In genomic region chr7:65545741-65546140, GRCm38 (mm10) we compare ENCODE assay signal across 12 mouse cellular contexts.
"Had no signal": no experiment of that assay in that cellular context is flagged by ENCODE, and none has a peak within 500 bp of the region (broad histone marks: within the 10 kb centered on the region; RNA-seq: fewer than 3 reads in every experiment).

No protein-coding gene starts in this region.

- H3K4me2 ChIP-seq: liver, embryonic 11.5 days; liver, embryonic 15.5 days; midbrain, embryonic 11.5 days; midbrain, embryonic 15.5 days; neural tube, embryonic 12.5 days had no signal

- H3K27me3 ChIP-seq: liver, embryonic 15.5 days; midbrain, embryonic 15.5 days; neural tube, embryonic 12.5 days had no signal

- H3K27ac ChIP-seq: left cerebral cortex, adult 2 months; liver, embryonic 15.5 days; midbrain, embryonic 15.5 days; neural tube, embryonic 12.5 days had no signal

- H3K4me3 ChIP-seq: left cerebral cortex, adult 2 months; liver, embryonic 15.5 days; midbrain, embryonic 15.5 days; neural tube, embryonic 12.5 days had no signal

- H3K9ac ChIP-seq: liver, embryonic 15.5 days; midbrain, embryonic 15.5 days; neural tube, embryonic 12.5 days had no signal

- H3K9me3 ChIP-seq: liver, embryonic 15.5 days; midbrain, embryonic 15.5 days; neural tube, embryonic 12.5 days had no signal

- ATAC-seq: lung, postnatal 0 days; midbrain, embryonic 15.5 days had no signal

- H3K36me3 ChIP-seq: liver, embryonic 15.5 days; midbrain, embryonic 15.5 days; neural tube, embryonic 12.5 days had no signal

- DNase-seq: kidney, adult 8-10 months; kidney, postnatal 25 days; lung, adult 2 months; lung, postnatal 36 days; right cerebral cortex, postnatal 14 days had no signal

- H3K4me1 ChIP-seq: liver, embryonic 15.5 days; midbrain, embryonic 15.5 days; neural tube, embryonic 12.5 days had no signal
